Mouse (Mus musculus) heart, embryonic 13.5 days (tissue): ENCODE measurements around the gene Asic1. TPM values are rescaled to one million over a fixed set of nuclear protein-coding genes. Genes with fewer than 3 reads are reported as not detected.

Source experiments
- ATAC-seq: fragments of 200-750 bp; cut with Nextera tagmentation; 2 replicates; pipeline ENCODE4 v1.8.0; 2017; ENCODE audit warnings: moderate TSS enrichment; ENCODE audit not compliant: insufficient number of reproducible peaks, low FRiP score, low TSS enrichment; ENCODE audit errors: extremely low read depth
- H3K27ac ChIP-seq: fragments of 300-500 bp; sonication (generic); replicated peaks from 2 replicates; pipeline ENCODE4 v1.5.1; 2015; ENCODE audit warnings: moderate library complexity, mild to moderate bottlenecking, inconsistent platforms
- H3K27me3 ChIP-seq: fragments of 300-500 bp; sonication (generic); replicated peaks from 2 replicates; pipeline ENCODE4 v1.6.1; 2015; ENCODE audit warnings: mild to moderate bottlenecking, inconsistent platforms
- H3K36me3 ChIP-seq: fragments of 300-500 bp; sonication (generic); 2 replicates; pipeline ENCODE4 v1.6.1; 2015; ENCODE audit warnings: mild to moderate bottlenecking, inconsistent platforms
- H3K4me1 ChIP-seq: fragments of 300-500 bp; sonication (generic); 2 replicates; pipeline ENCODE4 v1.6.1; 2015; ENCODE audit warnings: inconsistent platforms
- H3K4me2 ChIP-seq: fragments of 300-500 bp; sonication (generic); 2 replicates; pipeline ENCODE4 v1.6.1; 2015; ENCODE audit warnings: inconsistent platforms, mild to moderate bottlenecking, moderate library complexity
- H3K4me3 ChIP-seq: fragments of 300-500 bp; sonication (generic); 2 replicates; pipeline ENCODE4 v1.5.1; 2015; ENCODE audit warnings: moderate library complexity, mild to moderate bottlenecking, inconsistent platforms
- H3K9ac ChIP-seq: fragments of 300-500 bp; sonication (generic); 2 replicates; pipeline ENCODE4 v1.6.1; 2015; ENCODE audit warnings: inconsistent platforms, mild to moderate bottlenecking, moderate library complexity
- H3K9me3 ChIP-seq: fragments of 300-500 bp; sonication (generic); 2 replicates; pipeline ENCODE4 v1.6.1; 2016; ENCODE audit warnings: inconsistent platforms
- WGBS: fragments of 180-500 bp; shearing (Covaris S2); methylation state at CpG from one replicate; pipeline ENCODE4 v1.1.7; 2015; ENCODE audit warnings: mixed read lengths; 5-methylcytosine and 5-hydroxymethylcytosine counted together
- polyA plus RNA-seq: library from polyadenylated mRNA; unstranded; fragments of >200 nt; fragmentation: Nextera tagmentation; extraction: Ambion mirVana; gene quantifications from 2 replicates; pipeline ENCODE4 v1.2.1, GENCODE M21; 2015

Asic1 gene
- polyA plus RNA-seq, 1 experiment from 2014 or later: 1.8 TPM

DNA sequence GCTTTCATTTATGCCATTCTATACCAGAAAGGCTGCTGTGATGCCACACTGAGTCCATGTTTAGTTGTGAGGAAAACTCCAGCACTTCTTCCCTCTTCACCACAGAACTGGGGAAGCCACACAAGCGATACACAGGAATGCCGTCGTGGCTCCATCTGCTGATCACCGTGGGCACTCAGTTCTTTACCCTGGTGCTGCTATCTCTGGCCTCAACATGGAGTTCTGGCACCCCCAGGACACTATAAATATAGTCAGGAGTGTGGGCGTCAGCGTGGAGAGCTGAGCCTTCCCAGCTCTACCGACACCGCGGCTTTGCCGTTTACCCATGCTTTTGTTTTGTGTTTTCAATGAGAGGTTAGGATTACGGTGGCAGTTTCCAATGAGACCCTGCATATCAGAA, 66.5 kb downstream of the Asic1 start:
- Histone ChIP-seq H3K27me3 (no peaks in the 10 kb centered on the region), H3K4me3 (no peak overlapping the region), H3K4me2 (no peak overlapping the region), H3K27ac (no peak overlapping the region), H3K36me3 (peaks cover 98% of the 10 kb centered on the region), H3K9ac (no peak overlapping the region), H3K9me3 (no peaks in the 10 kb centered on the region), H3K4me1 (no peaks in the 10 kb centered on the region)
- ATAC-seq: no peak
- whole genome bisulfite sequencing: 80% methylated on average over 11 of the region's 11 CpGs

DNA sequence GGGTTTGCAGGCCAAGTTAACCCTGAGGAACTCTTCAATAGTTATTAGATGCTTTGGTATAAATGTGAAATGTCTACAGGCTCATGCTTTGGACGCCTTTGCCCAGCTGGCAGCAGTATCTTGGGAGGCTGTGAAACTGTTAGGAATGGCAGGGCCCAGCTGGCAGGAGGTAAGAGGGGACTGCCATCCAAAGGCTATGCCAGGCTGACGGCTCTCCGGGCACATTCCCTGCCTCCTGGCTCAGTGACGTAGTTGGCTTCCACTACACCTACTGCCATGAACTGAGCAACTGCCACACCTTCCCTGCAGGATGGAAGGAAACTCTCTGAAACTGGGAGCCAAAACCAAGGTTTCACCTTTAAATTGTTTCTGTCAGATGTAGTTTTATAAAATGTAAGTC, 70.1 kb downstream of the Asic1 start:
- no peaks in the 10 kb centered on the region for H3K27me3 ChIP-seq
- H3K36me3 ChIP-seq: peaks cover 99% of the 10 kb centered on the region
- no peak for ATAC-seq
- H3K9ac ChIP-seq: no peak overlapping the region
- H3K4me2 ChIP-seq: no peak overlapping the region
- WGBS: 96% methylated on average over 4 of the region's 4 CpGs
- no peak overlapping the region for H3K27ac ChIP-seq
- H3K4me3 ChIP-seq: no peak overlapping the region
- no peaks in the 10 kb centered on the region for H3K4me1 ChIP-seq
- H3K9me3 ChIP-seq: no peaks in the 10 kb centered on the region

Other genes with a start within 250 kb of the Asic1 start
- gene Nckap5l, start 212.6 kb upstream of the Asic1 start, polyA plus RNA-seq: 6.8 and 7.7 TPM in 2 replicates
- gene Bcdin3d, start 195.6 kb upstream of the Asic1 start, polyA plus RNA-seq: 10.5 and 13.7 TPM in 2 replicates
- 0.12 and 0.22 TPM in 2 replicates for gene Faim2, start 142.2 kb upstream of the Asic1 start, polyA plus RNA-seq
- gene Aqp2, start 91.3 kb upstream of the Asic1 start, polyA plus RNA-seq: not detected in 2 replicates
- 0.43 and 0.67 TPM in 2 replicates for gene Aqp5, start 79.6 kb upstream of the Asic1 start, polyA plus RNA-seq
- gene Aqp6, start 69.0 kb upstream of the Asic1 start, polyA plus RNA-seq: not detected in 2 replicates
- 119 and 125 TPM in 2 replicates for gene Racgap1, start 18.7 kb upstream of the Asic1 start, polyA plus RNA-seq
- gene Smarcd1, start 31.8 kb downstream of the Asic1 start, polyA plus RNA-seq: 22.1 and 22.3 TPM in 2 replicates
- not detected in 2 replicates for gene Gm17349, start 35.1 kb downstream of the Asic1 start, polyA plus RNA-seq
- 1.3 and 1.8 TPM in 2 replicates for gene Gpd1, start 47.1 kb downstream of the Asic1 start, polyA plus RNA-seq
- gene Cox14, start 55.2 kb downstream of the Asic1 start, polyA plus RNA-seq: 155 and 181 TPM in 2 replicates
- gene Cers5, start 102.5 kb downstream of the Asic1 start, polyA plus RNA-seq: 51.6 and 54.7 TPM in 2 replicates
- 17.6 and 17.8 TPM in 2 replicates for gene Lima1, start 205.1 kb downstream of the Asic1 start, polyA plus RNA-seq